Mouse (Mus musculus): ENCODE measurements around the gene Pdcd11.

DNA sequence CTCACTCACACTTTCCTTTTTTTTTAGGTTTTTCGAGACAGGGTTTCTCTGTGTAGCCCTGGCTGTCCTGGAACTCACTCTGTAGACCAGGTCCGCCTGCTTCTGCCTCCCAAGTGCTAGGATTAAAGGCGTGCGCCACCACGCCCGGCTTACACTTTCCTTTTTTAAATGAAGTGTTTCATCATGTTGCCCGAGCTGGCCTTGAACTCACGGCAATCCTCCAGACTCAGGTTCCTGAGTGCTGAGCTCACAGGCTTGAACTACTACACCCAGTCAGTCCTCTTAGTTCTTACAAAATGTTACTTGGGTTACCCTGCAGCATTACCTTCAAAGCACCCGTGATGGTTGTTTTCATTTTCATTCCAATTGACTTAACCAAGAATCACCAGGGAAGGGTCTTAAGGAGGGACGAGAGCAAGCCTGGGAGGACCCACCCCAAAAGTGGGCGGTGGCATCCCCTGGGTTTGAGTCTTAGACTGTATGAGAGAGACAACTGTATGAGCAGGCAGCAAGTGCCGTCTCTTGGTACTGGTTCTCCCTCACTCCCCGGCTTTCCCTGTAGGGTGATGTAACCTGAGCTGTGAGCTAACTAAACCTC is 43.2 kb upstream of the Pdcd11 start:
- TF ChIP-seq EP300 (IDR thresholded peaks at IDR 0.05; ENCODE audit: low read depth) (no peak), CTCF (IDR thresholded peaks at IDR 0.05; ENCODE audit: low read depth) (no peak)

All from heart, postnatal 0 days (tissue).